Mouse (Mus musculus) liver, adult (tissue): ENCODE data around the gene Arfip1.

ENCODE experiments used
- GATA4 ChIP-seq: IDR thresholded peaks from 2 replicates; pipeline ENCODE4 v1.6.1; 2014; ENCODE audit warnings: mild to moderate bottlenecking, low read length; ENCODE audit not compliant: insufficient replicate concordance

Gene Arfip1

GRCm38 (mm10) chr3:84594894-84595676 lies 12.7 kb upstream of the Arfip1 start:
- no peak for TF ChIP-seq GATA4

GRCm38 (mm10) chr3:84593274-84593673 lies 10.8 kb upstream of the Arfip1 start, which contains the start of gene Tigd4:
TSS of gene Tigd4 (plus strand) at chr3:84593574.
- no peak for TF ChIP-seq GATA4

- TF ChIP-seq GATA4 = no peak
These were observed 4.3 kb upstream of the Arfip1 start for GRCm38 (mm10) chr3:84586736-84587135.

- no peak for TF ChIP-seq GATA4
These were observed 470 bp upstream of the Arfip1 start for GRCm38 (mm10) chr3:84582913-84583276.

- TF ChIP-seq GATA4 = no peak
These were observed 766 bp downstream of the Arfip1 start for GRCm38 (mm10) chr3:84581696-84582022.

- no peak for TF ChIP-seq GATA4
These were observed 1.7 kb downstream of the Arfip1 start for GRCm38 (mm10) chr3:84580716-84581115.

- no peak for TF ChIP-seq GATA4
These were observed 11.9 kb downstream of the Arfip1 start for GRCm38 (mm10) chr3:84570501-84570900.

GRCm38 (mm10) chr3:84569587-84569986 lies 12.8 kb downstream of the Arfip1 start:
- TF ChIP-seq GATA4 = no peak

- no peak for TF ChIP-seq GATA4
These were observed 13.9 kb downstream of the Arfip1 start for GRCm38 (mm10) chr3:84568540-84568939.

GRCm38 (mm10) chr3:84563415-84563814 lies 19.0 kb downstream of the Arfip1 start:
- no peak for TF ChIP-seq GATA4

GRCm38 (mm10) chr3:84558301-84558700 lies 24.1 kb downstream of the Arfip1 start:
- TF ChIP-seq GATA4 = no peak

GRCm38 (mm10) chr3:84555780-84556179 lies 26.6 kb downstream of the Arfip1 start:
- TF ChIP-seq GATA4 = no peak

GRCm38 (mm10) chr3:84547177-84547576 lies 35.2 kb downstream of the Arfip1 start:
- no peak for TF ChIP-seq GATA4

GRCm38 (mm10) chr3:84541881-84542280 lies 40.5 kb downstream of the Arfip1 start:
- TF ChIP-seq GATA4 = no peak

- TF ChIP-seq GATA4 = no peak
These were observed 41.8 kb downstream of the Arfip1 start for GRCm38 (mm10) chr3:84540640-84541039.

GRCm38 (mm10) chr3:84536987-84537386 lies 45.4 kb downstream of the Arfip1 start:
- no peak for TF ChIP-seq GATA4

- no peak for TF ChIP-seq GATA4
These were observed 49.2 kb downstream of the Arfip1 start for GRCm38 (mm10) chr3:84533227-84533626.
